Mouse (Mus musculus): Measurements from ENCODE around the gene Zfp1.

- TF ChIP-seq CTCF (conservative IDR thresholded peaks at IDR 0.05; ENCODE audit: low read length) (no peak), POU5F1 (IDR thresholded peaks at IDR 0.05; ENCODE audit: borderline replicate concordance, low read length) (no peak)
Measured at GRCm38 (mm10) chr8:111626933-111627332, 16.3 kb upstream of the Zfp1 start.

Data from E14TG2a.4 (cell line).